Mouse (Mus musculus) layer of hippocampus, adult 9-10 months (tissue): Measurements from ENCODE around the gene Fth1.

Experiments
- DNase-seq: peaks from one replicate; pipeline ENCODE4 v3.0.0; 2022; ENCODE audit warnings: low spot score

Gene Fth1

DNA sequence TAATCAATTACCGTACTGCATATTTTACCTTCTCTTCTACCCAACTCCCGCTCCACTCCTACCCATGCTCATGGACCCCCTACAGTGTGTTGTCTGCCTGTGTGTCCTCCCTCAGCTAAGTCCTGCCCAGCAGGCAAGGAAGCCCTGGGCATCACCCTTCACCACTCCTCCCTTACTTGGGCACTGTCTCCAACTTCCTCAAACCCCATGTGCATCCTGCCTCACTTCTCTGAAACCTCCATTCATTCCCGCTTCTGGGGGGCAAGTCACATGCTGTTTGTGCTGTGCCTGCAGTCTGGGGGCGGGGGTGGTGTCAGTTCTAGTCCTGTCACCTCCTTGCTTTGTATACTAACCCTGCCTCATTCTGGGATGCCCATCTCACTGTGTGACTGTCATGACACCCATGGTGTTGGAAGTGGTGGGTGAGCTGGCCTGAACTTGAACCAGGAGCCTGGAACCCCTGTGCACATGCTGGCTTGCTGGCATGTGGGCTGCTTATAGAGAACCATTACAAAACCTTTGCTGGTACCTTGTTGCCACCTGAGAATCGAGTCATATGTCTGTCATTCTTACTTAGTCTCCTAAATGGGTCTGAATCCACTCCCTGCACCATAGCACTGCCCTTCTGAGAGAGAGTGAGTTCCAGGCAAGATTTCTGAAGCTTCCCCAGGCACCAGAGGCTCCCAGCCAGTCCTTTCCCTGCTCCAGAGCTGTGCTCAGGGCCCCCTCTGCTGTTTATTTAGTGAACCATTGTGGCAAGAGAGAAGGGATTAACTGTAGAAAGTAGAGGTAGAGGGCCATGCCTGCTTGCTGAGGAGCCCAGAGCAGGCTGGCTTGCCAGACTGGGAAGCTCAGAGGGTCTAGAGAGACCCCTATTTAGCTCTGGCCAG, 42.3 kb downstream of the Fth1 start:
- no peak for DNase-seq

DNA sequence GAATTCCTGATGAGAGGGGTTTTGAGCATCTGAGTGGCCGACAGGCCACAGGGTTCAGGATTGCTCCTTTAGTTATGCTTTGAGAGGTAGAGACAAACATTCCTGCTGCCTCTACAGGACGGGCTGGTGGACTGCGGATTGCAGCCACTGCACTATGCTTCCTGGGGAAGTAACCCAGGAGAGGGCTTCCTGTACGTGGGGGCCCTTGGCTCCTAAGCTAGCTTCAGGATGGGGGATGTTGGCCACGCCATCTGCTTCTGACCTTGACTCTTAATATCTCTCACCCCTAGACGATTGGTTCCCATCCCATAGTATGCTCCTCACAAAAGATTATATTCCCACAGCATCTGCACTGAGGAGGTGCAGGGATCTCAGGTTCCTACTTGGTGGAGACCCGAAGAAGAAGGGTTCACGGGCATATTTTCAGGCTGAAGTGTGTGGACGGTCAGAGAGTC, 42.9 kb downstream of the Fth1 start:
- DNase-seq = no peak

DNA sequence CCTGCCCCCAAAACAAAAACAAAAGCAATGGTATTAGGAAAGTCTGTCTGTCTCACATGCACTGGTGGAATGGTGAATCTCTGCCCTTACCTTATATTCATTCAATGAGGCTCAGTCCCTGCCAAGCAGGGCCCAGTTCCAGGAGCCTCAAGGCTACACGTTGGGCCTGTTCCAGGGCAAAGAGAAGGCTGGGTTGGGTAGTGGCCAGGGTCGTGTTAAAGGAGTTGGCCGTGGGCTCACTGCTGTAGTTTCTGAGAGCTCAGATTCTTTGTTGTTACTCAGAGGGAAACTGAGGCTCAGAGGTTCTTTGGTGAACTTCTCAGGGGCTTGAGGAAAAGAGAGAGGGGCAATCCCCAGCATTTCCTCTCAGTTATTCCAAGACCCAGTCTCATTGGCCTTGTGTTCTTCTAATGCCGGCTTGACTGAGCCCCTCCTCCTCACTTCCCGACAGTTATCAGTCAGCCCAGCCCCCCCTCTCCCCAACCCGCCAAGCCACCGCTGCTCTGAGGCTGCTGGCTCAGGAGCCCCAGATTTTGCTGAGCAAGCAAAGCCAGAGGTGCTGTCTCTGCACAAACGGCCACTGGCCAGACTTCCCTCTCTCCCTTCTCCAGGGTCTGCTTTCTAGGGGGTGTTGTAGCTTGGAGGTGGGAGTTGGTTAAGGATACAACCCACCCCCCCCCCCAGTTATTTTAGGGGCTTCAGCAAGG, 44.9 kb downstream of the Fth1 start:
- DNase-seq = no peak

DNA sequence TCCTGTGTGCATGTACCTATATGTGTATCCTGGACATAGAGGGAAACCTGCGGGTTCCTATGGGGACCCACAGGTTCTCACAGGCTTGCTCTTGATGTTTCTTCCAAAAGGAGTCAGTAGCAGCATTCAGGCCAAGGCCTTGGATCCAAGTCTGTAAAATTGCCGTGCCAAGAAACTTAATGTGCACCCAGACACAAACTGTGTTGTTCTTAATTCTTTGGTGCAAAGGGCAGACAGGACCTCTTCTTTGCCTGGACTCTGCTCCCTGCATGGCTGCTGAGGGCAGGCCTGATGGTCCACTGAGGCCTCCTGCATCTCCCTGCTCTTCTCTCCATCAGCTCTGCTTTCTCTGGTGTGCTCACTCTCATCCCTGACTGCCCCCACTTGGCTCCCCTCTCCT, 49.3 kb downstream of the Fth1 start:
- DNase-seq = no peak

DNA sequence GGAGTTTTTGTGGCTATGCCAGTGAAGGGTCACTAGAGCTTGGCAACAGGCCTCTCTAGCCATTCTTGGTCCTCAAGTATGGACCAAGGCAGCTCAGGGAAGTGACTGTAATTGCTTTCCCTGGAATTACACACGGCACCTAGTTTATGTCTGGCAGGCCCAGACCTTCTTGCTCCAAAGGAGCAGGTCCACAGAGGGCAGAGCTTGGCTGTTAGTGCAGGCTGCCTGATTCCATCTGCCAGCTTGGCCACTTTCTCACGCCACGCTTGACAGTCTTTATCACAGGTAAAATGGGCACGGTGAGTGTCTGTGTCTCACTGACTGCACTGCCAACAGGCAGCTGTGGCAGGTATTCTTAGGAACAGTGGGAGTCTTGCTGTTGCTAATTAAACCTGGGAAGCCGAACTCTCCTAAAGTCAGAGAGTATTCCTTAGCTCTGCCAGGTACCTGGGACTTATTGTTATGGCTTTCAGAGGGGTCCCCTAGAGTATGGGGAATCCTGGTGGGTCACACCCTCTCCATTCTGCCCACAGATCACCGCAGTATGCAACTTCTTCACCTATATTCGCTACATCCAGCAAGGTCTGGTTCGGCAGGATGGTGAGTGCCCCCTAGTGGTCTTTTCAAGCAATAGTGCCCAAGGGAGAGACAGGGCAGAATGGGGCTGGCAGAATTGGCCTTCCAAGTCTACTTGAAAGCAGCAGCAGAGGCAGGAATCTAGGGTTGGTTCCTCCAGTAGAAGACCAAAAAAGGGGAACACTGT, 53.0 kb downstream of the Fth1 start:
- DNase-seq = no peak

- no peak for DNase-seq
These were observed 54.0 kb downstream of the Fth1 start for GRCm38 (mm10) chr19:10034356-10034755.
